Mouse (Mus musculus) gastrocnemius, adult 18-20 months (tissue): ENCODE data around the gene Cacna1s. TPM values are rescaled to one million over a fixed set of nuclear protein-coding genes. Genes with fewer than 3 reads are reported as not detected.

Source experiments
- DNase-seq: peaks from one replicate; pipeline ENCODE4 v3.0.0; 2021; ENCODE audit warnings: low spot score
- total RNA-seq, 2 experiments: library from RNA; stranded (reverse); gene quantifications; 2 replicates each; pipeline ENCODE4 v1.2.3; 2021

The Cacna1s gene
- total RNA-seq, 2 experiments from 2014 or later, result 824 to 1,030 TPM

DNA sequence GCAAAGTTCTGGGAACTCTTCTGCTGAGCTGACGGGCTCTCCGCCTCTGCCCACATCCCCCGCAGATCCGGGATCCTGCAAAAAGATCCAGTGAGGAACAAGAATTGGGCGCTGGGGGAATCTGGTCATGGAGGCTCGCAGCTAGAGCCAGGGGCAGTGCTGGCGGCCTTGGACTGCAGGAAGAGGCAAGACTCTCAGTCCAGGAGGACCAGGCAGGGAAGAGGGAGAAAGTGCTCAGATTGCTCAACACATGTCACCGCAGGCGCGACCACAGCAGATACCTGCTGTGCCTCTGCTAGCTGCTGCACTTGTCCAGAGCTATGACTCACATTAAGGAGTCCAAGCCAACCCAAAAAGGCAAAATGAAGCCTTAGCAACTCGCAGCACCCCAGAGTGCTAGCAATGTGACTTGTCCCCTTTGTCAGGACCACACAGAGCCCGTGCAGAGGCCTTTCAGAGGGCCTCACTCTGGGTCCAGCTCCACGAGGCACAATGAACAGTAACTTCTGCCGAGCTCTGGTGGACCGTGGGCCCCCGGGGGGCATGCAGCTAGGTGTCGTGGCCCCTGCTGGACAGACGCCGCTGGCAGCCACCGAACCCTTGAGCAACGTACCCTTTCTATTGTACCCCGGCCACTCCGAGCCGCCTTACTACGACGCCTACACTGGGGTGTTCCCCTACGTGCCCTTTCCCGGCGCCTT lies 2.1 kb upstream of the Cacna1s start, which contains the start of gene Ascl5:
TSS of gene Ascl5 (plus strand) at position 493 of the 701 bp plus-strand sequence.
- DNase-seq, result no peak

DNA sequence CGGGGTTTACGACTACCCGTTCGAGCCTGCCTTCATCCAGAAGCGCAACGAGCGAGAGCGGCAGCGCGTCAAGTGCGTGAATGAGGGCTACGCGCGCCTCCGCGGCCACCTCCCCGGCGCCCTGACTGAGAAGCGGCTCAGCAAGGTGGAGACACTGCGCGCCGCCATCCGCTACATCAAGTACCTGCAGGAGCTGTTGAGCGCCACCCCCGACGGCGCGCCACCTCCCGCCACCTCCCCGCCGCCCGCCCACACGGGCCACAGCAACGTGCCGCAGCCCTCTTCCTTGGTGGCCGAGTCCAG lies 1.6 kb upstream of the Cacna1s start:
- DNase-seq, result no peak

DNA sequence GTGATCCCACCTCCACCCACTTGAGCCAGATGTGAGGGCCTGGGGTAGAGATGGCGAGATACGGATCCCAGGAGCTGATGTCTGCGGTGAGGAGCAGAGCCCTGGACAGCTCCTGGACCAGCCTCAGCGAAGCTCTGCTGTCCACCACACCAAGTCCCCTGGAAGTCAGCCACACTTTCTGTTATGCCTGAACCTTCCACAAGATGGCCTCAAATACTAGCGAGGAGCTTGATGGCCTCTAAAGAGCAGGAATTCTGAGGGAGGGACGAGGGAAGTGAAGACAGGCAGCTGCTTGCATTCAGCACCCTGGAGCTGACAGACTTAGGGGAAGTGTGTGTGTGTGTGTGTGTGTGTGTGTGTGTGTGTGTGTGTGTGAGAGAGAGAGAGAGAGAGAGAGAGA lies 1.1 kb upstream of the Cacna1s start:
- DNase-seq, result peak; percentile 89

DNA sequence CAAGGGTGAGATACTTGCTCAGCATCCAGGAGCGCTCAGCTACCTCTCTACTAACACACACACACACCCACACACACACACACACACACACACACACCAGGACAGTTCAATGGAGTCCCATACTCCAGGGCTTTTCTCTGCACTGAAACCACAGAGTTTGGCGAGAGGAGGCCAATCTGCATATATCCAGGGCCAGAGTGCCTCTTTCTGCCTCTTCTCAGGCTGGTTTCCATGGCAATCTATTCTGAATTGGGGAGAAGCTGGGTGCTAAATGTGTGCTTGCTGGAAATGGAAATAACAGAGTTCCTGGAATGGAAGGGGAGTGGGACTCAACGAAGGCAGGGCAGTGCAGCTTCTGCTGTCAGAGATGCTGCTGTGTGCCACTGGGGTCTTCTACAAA lies 3.2 kb downstream of the Cacna1s start:
- no peak for DNase-seq

DNA sequence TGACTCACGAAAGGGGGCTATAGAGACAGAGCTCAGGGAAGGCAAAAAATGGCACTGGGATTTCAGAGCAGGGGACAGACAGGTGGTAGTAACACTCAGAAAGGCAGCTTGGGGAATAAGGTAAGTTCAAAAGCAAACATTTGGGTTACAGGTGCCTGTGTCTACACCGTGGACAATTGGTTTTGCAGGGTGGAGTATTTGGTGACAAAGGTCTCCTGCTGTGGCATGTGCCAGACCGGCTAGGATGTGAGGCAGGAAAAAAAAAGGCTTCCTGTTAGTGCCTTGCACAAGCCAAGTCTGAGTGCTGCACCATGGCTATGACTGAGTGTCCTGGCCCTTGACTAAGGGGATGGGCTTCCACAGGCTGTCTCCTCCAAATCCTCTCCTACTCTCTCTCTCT lies 6.0 kb downstream of the Cacna1s start:
- DNase-seq, result no peak

DNA sequence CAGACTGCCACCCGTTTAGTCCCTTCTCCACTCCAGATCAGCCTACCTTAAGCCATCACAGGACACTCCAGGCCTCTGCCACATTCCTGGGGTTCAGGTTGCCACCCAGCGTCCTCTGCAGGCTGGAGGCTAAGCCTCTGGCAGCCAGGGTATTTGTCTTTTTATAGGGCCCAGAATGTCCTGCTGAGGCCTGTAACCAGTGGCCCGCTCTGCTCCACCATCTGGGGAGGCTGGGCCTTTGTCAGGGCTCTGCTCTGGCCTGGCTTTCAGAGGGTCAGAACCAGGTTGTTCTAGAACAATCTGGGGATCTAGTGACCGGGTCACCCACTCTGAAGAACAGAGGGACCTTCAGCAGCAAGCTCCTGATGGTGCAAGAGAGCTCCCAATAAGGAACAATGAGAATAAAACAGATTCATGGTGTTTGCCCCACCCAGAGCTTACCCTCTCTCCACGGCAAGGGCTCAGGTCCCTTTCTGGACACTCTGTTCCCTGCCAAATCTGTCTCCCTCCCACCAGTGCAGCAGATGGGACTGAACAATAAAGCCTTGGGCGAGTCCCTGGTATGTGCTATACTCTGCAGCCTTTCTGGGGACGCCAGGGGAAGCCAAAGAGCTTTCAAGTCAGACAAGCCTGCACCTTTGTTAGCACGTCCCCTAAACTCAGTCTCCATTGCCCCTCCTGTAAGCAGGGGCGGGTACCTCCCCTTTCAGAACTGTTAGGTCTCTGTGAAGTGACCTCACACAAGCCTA lies 8.7 kb downstream of the Cacna1s start:
- DNase-seq, result peak; percentile 78

DNA sequence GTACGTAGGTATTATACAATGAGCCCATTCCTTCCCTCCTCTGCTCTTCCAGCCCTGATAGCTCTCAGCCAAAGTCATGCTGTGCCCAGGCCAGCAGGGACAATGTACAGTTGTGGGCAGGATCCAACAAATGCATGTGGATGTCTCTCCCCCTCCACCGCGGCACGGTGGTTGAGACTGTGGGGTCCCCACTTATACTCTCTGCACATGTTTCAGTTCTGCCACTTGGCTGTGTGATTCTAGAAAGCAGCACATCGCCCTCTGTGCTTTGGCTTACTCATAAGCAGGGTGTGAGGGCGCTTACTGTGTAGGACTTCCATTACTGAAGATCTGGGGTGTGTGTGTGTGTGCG lies 9.2 kb downstream of the Cacna1s start:
- DNase-seq, result no peak

DNA sequence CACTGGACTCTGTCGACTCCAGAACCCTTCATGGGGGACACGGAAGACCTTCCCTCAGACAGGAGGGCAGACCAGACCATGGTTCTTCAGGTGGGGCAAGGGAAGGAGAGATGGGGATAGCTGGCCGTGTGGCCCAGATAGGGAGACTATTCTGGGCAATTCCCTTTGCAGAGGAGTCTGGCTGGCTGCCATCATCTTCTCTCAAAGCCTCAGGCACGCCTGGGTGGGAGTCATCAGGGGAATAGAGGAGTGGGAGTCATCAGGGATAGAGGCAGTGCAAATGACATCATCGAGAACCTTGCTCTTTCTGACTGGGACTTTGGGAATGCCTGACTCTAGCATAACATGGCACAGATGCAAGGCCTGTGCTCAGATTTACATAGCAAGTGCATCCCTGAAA lies 11.4 kb downstream of the Cacna1s start:
- no peak for DNase-seq

DNA sequence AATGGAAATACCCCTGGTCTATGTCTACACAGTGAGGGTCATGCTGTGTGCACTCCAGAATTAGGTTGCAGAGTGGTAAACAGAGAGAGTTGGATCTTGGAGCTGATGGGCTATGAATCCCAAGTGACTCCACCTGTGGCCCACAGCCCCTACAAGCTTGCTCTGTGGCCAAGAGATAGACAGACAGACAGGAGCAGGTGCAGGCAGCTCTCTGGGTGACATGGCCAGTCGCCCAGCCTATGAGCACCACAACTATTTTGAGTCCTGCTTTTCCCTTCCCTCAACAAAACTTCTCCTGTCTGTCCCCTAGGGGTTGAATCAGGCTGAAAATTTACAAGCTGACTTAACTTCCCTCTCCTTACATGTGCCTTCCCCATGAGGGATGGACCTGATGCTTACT lies 14.1 kb downstream of the Cacna1s start:
- DNase-seq, result peak; percentile 87

DNA sequence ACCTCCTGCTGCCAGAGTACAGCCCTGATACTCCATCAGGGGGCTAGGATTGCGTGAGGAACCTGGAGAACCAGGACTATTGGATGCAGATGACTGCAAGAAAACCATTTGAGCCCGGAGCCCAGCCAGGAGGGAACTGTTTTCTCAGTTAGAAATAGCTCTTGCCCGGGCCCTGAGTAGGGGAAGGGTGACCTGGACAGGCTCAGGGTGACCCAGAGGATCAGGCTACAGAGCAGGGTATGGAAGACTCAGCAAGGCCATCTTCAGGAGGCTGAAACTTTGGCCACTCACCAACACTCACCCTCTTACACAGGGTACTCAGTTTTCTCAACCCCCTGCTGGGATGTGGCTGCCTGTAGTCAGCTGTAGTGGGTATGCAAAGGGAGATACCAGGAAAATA lies 15.0 kb downstream of the Cacna1s start:
- DNase-seq, result peak; percentile 77

DNA sequence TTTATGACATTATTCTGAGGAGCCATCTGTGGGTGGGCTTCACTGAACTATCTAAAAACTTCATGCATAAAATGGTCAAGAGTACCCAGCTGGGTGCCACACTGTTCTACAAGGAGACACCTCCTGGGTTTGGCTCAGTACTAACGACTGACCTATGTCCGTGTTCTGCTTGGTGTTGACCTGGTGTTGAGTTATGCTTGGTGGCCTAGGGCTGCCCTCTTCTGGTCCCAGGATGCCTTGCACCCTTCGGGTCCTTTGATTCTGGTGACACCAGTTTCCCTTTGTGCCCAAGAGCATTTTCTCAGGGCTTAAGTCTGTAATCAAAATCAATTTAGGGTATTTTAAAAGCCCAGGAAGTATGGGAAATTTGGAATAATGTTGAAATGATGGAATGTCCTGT lies 23.5 kb downstream of the Cacna1s start:
- peak; percentile 72 for DNase-seq

DNA sequence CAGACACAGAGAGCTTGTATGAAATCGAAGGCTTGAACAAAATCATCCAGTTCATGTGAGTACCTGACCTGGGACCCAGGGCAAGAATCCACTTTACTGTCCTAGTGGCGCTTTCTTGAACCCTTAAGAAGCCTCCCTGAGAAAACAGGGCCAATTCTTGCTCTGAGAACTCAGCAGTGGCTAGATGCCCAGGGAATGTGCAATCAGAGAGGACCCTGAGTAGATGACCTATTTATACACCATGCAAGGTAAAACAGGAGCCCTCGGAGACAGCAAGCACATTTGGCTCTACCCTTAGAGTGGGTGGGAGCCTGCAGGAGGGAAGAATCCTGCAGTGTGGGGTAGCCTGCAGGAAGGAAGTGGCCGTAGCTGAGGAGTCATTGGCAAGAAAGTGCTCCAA lies 25.1 kb downstream of the Cacna1s start:
- DNase-seq, result peak; percentile 75

DNA sequence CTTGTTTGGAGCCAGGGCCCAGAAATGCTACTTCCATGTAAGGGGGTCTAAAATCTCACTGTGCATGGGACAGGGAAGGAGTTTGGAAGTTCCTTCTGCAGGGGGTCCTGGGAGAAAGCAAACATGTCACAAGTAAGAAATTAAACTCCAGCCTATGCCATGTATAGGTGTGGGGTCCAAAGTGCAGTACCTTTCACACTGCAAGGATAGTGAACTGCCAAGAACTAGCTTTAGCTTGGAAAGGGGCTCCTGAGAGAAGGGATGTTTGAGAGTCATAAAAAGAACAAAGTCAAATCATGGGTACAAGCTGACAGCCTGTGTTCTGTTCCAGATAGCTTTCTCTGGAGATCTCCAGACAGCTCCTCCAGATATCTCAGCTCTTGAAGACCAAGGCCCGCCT lies 28.6 kb downstream of the Cacna1s start:
- no peak for DNase-seq

DNA sequence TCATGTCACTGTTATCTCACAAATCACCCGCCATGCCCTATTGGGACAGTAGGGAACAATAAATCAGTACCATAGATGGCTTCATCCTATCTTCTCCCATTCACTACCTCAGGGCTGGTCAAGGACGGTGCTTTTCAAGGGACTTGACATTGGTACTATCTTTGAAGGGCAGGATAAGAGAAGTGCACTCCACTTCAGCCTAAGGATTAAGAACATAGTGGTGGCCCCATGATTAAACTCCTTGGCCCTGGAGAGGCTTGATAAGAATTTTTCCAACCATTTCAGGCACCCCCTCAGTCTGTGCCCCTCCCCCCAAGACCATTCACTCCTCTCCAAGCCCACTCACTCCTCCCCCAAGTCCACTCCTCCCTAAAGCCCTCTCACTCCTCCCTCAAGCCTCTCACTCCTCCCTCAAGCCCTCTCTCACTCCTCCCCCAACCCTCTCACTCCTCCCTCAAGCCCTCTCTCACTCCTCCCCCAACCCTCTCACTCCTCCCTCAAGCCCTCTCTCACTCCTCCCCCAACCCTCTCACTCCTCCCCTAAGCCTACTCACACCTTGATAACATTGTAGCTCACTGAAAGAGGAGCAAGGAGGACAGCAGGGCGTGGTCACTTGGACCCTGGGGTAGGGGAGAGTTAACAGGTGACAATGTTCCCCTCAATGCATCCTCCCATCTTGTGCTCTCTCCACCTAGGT lies 33.6 kb downstream of the Cacna1s start:
- no peak for DNase-seq

DNA sequence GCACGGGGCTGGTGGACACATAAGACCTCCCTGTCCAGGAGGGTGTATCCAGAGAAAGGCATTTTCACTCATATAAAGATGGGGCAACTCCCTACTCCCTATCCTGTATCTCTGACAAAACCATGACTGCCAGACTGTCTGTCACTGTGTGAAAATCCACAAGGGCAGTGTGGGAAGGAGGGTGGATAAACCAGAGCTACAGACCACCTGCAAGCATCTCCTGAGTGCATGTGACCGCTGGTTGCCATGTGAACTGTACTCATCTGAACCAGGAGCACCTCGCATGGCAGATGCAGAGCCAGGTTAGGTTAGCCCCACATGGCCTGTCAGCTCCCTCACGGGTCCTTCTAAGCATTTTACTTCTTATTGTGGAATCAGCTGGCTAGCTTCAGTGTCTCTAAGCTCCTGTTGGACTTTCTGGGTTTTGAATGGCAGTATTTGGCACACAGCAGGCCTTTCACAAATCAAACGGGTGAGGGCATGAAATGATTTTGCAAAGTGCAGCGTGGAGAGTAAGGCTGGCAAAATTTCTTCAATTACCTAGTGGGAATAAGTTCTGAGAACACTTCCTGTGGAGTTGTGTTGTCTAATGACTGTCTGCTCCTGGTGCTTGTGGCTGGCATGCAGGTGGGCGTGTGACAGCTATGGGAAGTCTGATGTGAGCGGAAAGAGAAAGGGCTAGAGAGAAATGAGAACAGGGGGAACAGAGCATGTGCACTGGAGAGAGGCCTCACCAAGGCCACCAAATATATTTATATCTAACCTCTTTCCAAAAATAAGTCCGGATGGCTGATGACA lies 37.0 kb downstream of the Cacna1s start:
- peak; percentile 51 for DNase-seq

DNA sequence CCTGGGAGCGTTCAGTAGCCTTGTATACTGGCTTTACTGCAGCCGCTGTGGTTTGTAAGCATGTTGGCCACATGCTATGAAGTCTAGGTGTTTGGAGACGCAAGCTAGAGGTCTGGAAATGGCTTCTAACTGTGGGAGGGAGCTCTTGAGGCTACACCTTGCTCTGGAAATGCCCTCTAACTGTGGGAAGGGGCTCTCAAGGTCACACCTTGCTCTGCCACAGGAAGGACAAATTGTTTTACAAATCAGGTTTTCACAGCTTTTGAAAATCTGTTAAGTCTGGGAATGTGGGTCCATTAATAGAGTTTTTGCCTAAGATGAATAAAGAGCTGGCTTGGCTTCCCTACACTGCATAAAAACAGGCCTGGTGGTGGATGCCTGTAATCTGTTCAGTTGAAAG lies 41.2 kb downstream of the Cacna1s start:
- DNase-seq, result no peak

DNA sequence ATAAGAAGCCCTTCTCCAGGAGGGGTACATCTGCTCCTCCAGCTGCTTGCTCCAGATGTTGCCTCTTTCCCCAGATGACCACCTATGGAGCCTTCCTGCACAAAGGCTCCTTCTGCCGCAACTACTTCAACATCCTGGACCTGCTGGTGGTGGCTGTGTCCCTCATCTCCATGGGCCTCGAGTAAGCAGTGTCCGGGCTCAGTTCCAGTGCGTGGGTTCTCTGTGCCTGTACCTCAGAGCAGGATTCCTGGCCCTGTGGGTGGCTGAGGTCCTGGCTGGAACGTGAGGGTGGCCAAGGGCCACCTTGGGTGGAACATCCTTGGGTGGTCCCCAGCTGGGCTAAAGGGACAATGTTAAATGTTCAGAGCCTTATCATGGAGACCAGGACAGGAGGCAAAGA lies 42.3 kb downstream of the Cacna1s start:
- DNase-seq, result no peak

DNA sequence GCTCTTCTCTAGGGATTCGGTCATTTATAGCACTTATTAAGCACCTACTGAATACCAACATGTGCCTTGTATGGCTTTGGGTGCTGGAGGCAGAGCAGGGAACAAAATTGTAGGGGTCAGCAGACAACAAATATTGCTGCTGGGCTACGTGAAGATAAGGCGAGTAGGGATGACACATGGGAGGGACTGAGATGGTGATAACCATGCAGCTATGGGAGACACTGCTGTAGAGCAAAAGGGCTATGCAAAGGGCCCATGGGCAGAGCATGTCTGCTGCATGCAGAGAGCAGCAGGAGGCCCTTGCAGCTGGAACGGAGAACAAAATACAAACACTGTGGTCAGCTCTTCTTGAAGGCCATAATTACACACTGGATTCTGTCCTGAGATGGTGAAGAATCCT lies 49.5 kb downstream of the Cacna1s start:
- no peak for DNase-seq

DNA sequence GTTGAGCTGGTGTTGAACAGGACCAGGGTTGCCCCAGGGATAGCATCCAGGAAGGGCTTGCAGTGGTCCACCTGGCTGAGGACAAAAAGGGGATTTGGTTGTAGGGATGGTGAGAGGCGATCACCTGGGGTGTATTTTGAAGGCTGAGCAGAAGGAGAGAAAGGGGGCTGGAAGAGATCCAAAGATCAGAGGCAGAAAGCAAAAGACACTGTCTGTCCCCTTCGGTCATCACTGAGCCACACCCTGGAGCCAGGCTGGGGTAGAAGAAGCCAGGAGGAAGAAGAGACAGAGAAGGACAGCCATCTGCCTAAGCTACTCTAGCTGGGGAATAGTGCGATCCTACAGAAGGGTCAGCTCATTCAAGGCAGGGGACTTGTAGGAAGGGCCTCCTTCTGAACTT lies 50.0 kb downstream of the Cacna1s start:
- no peak for DNase-seq

DNA sequence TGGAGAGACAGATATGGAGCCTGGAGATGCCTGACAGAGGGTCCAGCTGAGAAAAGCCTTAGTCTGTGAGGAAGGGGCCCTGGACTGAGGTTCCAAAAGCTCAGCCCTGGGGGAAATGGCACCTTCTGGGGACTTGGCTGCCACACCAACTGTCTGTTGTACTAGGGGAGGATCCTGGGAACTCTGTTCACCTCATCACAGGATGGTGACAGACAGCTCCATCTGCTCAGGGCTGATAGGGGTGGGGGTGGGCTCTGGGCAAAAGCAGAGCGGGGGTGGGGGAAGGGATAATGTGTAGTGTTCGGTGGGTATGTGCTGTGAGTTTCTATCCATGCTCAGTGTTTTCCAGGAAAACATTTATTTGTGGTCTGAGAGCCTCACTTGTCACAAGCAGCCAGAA lies 50.4 kb downstream of the Cacna1s start:
- DNase-seq, result no peak

DNA sequence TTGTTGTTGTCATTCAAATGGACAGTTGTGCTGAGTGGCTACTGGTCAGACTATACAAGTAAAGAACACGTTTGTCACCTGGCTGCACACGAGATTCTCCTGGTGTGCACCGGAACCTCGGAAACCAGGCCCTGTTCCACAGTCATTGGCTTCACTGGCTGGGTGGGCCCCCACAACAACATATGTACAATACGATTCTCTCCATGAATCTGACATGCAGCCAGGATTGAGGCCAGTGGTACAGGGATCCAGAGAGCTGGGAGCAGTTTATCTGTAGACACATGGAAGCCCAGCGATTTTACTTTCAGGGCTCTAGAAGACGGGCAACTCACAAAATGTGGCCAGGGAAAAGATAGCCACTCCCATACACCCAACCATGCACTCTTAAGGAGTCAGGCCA lies 51.1 kb downstream of the Cacna1s start:
- no peak for DNase-seq

DNA sequence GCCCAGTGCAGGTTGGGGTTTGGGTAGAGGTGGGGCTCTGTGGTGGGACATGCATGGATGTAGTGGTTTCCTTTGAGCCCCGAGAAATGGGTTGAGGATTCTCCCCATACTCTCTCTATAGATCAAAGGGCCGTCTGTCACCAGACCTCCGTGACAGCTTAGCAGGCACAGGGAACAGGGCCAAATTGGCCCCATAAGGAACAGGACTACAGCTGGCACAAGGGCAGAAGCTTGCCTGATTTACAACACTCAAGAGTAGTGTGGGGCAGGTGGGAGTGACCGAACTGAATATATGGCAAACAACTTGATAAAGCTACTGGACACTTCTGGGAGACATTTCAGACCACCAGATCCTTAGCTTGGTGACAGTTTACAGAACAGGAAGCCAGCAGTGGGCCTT lies 52.2 kb downstream of the Cacna1s start:
- DNase-seq, result peak; percentile 49
